Mouse (Mus musculus) lung, postnatal 25 days (tissue): ENCODE results near the gene Cd47.

ENCODE experiments used
- DNase-seq: peaks from one replicate; pipeline ENCODE4 v3.0.0; 2022; ENCODE audit warnings: low spot score

Cd47 gene

DNA sequence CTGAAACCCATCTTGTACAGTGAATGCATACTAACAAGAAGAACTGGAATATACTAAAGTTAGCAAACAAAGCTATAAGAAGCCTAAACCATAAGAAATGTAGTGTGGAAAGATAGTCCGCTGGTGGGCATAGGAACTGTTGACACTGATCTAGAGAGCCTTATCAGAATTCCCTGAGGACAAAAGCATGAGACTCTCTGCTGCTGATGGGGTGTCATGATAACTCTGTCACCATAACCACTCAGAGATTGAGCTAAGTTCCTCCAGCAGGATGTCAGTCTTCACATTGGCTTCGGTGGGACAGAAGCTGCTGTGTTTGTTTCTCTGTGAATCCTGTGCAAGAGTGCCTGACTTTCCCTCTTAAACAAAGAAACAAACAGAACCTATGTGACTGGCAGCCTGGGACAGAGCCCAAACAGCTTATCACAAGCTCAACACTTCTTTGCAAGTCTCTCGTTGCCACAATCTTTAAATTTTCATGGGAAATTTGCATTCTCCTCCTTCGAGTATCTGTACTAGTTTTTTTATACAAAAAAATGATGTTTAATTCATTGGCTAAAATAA, 33.9 kb downstream of the Cd47 start:
- peak; percentile 19 for DNase-seq

DNA sequence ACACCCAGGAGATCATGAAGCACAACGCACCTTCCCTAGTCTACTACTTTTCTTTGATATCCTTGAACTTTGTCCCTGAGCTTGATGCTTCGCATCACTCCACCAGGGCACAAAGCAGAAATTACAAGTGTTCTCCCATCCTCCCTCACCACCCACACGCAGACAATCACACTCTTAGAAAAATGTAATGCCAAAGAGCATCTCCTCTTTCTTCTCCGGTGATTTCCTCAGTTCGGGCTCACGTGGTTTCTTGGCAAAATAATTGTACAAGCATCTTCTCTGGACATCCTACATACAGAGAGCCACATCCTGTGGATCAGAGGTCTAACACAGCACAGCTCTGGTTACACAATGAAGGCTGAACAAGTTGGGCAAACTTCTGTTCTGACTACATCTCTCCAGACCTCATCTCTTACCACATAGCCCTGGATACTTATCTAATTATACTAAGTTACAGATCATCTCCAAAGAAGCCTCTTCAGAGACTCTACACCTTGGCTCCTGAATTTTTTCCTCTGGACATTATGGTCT, 36.4 kb downstream of the Cd47 start:
- DNase-seq: peak; percentile 38

DNA sequence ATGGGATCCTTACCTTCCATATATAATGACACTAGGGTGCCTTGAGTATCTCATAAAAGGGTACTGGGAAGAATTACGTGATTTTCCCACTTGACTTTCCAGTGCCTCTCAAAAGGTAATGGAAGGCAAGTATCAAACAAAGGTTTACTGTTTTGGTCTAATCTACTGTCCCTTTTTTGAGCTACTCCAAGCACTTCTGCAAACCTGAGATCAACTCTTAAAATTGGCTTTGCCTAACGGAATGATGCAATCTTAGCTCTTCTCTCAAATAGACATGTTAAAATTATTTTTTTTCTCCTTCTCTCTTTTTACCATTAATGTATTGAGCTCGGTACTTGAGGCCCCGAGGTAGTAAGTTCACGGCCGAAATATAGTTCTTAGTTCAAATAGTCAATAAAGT, 38.6 kb downstream of the Cd47 start:
- no peak for DNase-seq

DNA sequence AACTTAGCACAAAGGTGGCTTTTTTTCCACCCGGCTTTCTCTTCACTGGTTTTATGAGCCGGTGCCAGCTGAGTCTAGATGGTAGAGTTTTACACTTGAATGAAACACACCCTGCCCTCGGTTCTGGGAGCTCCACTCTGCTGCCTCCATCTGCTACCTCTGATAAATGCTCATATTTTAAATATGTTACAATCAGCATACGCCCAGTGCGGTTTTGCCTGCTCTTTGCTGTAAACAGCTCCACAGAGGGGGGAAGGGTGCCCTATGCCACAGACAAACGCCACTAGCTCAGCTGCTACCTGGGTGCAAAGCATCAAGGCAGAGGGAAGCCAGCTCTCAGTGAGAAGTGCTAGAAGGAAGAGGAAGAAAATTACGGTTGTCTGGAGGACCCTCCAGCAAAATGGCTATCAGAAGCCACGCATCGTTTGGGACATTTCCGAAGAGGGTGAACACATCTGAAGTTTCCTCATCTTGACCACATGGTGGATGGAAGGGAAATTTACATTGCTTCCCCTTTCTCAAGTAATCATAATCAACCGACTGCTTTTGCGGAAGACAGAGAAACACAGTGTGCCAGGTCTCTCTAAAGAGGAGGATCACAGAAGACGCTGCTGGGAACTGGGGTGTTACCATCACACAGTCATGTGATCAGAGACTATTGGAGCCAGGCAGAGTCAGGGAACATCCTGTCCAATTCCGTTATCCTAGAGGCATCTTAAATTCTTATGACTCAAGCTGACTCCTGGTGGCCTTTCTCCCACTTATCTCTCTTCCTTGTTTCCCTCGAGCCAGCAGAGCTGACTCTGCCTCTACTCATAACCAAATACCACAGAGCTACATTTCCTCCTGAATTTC, 39.6 kb downstream of the Cd47 start:
- DNase-seq: peak; percentile 85

DNA sequence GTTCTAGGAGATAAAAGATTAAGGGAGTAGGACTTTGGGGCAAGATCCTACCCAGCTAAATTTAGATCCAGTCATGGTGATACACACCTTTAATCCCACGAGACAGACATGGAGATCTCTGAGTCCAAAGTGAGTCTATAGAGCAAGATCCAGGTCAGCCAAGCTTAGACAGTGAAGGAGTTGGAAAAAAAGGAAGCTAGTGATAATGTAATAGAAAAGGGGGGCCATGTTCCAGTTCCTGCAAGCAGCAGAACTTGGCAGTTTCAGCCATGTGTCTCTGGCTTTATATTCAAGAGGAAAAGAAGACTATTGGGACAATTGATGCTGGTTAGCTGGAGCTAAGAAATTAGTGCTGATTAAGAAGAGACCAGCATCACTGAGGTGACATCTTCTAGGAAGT, 43.4 kb downstream of the Cd47 start:
- no peak for DNase-seq

DNA sequence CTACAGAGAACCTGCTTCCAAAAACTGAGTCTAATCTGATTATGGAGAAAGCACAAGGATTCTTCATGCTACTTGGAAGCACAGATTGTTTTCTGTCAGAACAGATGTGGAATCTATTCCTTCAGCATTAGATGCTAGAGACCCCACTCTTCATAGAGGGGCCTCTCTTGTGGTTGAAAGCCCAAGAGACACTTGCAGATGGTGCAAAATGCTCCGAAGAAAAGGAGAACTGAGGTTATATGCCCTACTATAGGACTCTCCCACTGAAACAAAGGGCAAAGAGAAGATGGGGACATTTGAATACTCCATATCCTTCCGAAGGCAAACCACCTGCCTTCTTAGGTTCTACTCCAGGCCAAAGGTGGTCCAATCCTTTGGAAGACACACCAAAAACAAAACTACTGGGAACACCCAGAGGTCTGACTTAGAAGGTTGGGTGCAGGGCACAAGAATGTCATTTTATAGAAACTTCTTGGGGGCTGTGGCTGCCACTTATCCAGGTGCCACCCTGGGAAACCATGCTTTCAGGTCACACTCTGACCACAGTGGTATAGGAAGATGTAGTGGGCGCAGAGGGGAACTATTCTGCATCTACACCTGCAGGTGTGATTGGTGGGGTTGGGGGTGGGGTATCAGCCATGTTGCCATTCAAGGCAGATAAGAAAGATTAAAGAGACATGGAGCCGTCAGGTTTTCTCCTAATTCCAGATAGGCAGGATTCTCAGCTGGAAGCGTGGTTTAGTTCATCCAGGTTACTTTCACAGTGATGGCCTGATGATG, 47.1 kb downstream of the Cd47 start:
- no peak for DNase-seq

DNA sequence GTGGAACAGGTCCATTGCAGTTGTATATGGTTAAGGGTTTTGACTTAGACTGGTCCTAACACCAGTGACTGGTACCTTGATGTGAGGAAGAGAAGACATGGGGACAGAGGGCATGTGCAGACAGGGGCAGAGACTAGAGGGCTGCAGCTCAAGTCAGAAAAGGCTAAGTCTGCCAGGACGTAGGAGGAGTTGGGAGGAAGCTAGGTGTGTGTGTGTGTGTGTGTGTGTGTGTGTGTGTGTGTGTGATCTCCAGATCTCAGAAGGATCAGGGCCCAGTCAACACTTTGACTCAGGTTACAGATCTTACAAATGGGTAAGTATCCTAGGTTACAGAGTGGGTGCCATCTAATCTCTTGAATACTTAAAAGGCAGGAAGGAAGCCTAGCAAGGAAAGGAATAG, 48.3 kb downstream of the Cd47 start:
- DNase-seq: no peak

DNA sequence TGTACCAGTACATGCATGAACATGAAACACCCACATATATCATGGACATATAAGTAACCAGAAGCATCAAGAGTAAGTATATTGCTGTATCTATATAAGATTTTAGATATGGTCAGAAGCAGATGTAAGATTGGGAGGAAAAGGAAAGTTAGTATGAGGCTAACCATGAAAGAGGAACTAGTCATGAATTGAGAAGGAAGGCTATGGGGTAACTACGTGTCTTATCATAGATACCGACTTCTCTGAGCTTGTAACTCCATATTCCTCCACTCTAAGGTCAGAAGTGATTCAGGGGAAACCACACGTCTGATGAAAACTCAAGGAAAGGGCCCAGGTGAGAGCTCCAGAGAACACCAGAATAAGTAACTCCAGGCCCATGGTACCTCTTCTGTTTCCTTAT, 52.6 kb downstream of the Cd47 start:
- no peak for DNase-seq

DNA sequence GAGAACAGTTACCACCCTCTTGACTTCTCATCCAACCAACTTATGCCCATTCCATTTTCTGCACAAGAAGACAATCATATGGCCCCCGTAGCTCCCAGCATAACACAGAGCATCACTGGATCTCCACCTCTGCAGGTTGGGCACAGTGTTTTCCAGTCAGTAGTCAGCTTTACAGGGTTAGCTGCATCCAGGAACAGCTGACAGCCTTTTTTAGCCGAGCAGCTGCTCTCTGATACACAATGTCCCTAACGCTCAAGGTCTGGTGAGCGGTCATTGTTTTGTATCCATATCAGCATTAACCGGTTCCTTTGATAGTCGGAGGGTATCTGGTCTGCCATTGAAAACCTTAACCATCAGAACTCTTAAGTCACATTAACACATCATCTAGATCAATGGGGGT, 53.3 kb downstream of the Cd47 start:
- DNase-seq: no peak

DNA sequence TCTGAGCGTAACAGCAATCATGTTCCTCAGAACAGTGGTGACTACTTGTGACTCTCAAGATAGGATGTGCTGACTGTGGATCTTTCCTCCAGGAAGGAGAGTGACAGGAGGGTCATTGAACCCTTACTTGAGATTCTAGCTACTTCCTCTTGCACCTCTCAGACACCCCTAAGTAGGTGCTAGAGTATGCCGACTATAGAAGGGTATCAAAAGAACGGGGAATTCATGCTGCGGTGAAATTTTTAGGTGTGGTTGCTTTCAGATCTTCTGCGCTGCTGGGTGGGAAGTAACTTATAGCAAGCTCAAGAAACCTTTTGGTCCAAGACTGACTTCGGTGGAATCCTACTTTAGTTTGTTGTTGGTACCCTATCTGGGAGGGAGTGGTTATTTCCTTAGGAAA, 53.9 kb downstream of the Cd47 start:
- DNase-seq: peak; percentile 55

DNA sequence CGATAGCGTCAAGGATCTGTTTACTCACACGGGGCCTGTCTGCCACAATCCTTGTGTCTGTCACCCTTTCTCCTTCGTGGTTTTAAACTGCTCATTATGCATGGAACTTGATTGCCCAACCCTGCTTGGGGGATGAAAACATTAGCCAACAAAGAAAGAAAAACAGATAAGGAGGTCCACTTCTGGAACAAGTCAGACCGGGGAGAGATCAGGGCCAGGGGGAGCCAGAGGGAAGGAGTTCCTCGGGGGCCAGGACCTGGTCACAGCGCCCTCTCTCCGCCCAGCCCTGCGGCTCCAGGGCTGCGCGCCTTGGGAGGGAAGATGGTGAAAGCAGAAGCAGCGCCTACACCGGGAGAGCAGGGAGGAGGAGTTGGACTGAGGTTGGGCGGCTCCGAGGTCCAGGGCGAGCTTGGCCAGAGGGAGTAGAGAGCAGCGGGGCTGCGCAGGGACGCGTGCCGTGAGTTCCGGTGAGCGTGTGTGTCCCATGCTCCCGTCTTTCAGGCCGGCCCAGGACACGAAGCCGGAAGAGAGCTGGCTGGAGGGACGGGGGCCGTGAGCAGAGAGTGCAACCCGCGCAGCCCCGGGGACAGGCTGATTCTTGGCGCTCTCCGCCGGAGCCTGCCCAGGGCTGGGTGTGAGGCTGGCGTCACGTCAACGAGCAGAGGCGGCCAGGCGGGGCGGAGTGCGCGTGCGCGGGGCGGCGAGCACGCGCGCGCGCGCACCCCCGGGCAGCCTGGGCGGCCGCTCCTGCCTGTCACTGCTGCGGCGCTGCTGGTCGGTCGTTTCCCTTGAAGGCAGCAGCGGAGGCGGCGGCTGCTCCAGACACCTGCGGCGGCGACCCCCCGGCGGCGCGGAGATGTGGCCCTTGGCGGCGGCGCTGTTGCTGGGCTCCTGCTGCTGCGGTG, 54.9 kb downstream of the Cd47 start:
- DNase-seq: peak; percentile 94

DNA sequence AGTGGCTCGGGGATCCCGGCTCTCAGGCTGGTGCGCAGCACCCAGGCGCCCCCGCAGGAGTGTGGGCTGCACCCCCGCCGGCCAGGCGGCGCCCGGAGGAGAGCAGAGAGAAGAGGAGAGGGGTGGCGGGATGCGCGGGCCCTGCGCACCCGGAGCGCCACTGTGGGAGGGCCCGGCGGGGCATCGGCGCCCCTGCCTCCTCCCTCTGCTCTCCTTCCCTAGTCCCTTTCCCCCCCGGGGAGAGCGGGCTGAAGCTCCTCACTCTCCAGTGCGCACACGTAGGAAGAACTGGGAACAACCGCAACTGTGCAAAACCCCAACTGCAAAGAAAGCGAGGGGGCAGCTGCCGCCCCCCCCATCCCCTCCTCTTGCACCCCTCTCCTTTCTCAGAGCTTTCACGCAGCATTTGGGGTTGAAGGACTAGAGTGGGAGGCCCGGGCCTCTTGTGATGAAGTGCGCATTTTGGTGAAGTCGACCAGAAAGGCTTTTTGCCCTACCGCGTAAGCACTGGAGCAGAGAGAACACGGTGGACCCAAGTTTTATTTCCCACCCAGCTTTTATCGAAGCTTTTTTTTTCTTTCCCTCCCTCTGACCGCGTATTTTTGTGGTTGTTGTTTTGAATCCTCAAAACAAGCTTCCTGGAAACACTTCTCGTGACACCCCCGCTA, 55.6 kb downstream of the Cd47 start:
- DNase-seq: peak; percentile 36

DNA sequence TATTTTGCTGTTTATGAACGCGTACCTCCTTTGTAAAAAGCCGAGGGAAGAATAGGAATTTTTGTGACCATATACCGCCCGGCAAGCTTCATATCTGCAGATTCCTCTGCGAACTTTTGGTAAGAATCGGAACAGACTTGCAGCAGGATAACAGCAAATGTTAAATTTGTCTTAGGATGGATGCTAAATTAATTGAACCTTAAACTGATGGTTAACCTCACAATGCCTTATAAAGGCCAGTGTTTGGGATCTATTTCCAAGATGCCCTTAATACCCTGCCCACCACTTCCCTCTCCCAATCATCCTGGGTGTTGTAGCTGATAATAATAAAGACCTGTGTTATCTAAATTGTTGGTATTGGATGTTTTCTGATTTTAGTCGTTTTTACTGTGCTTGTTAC, 56.3 kb downstream of the Cd47 start:
- no peak for DNase-seq

DNA sequence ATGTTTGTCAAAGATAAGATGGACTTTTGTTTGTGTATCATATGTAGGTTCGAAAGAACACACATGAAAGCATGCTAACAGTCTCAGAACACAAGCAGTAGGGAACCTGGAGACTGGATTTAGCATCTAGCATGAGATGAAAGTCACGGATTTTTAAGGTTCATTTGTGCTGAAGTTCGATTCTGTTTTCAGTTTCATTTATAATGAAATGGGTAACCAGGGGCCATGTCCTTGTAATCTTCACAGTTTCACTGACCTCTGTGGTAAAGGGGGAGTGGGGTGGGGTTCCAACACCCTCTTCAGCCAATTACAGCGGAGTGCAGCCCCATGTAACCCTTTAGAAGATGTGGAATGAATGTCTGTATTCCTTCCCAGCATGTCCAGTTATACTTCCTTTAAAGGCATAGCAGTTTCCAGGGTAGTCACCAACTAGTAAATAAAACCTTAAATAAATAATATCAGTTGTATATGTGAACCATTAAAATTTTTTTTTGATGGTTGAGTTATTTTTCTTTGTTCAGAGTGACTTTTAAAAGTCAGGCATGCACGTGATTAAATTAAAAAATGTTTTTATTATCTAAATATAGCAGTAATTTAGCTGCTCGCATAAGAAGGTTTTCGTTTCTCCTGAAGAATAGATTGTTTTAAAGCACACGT, 57.3 kb downstream of the Cd47 start:
- peak; percentile 50 for DNase-seq

DNA sequence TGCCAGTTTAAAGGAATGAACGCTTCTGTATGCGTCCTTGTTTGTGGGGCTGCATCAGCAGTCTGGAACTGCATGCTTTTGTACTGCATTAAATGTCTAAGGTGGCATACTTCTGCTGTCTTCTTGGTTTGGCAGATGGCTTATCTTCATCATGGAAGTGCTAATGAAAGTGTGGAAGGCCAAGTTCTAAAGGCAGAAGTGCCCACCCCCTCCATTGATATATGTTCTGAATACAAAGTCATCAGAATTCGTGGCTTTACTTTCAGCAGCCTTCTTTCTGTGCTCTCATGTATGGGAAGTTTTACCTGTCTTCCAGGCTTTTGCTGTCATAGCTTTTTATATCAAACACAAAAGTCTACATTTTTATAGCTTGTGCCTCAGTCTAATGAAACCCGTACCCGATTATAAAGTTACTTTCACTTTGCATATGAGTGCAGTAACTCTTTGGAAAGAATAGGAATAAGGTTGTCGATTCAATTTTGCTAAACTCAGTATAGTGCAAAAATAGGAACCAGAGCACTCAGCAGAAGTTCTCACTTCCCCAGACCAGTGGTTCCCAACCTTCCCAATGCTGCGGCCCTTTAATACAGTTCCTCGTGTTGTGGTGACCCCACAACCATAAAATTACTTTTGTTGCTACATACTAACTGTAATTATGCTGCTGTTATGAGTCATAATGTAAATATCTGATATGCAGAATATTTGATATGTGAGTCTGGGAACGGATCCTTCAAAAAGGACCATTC, 58.0 kb downstream of the Cd47 start:
- peak; percentile 30 for DNase-seq

DNA sequence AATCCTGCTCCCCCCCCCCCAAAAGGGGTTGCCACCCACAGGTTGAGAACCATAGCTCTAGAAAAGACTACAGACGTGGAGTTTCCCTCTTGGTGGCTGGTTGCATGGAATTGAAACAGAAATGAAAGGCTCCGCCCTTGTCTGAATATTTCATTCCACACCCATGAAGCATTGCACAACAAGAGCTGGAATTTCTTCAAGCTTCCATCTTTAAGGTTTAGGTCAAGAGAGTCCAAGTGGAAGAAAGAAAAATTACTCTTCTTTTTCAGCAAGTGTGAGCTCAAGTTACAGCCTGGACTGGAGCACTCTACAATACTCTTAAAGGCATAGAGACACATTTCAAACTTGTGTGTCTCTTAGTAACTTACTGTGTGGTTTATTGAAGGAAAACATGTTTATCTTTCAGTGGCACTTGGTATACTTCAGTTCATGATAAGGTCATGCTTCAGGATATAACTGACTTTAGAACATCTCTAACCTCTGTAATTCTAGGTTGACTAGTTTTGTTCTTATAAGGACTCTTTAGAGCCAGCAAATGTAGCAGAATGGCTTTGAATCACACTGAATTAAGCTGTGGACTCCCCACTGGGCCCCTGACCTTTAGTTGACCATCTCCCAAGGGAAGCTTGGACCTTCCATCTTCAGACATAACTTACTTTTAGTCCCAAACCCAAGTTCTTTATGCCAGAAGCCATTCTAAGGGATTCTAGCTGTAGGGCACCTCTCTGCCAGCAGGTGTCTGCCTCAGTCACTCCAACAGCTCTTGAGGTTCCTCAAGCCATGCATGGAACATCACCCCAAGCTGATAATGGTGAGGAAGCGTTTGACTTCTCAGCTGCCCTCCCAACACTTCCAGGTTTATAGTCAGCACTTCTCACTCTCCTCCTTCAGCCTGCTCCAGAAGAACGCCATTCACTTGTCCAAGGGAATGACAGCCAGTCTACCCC, 58.8 kb downstream of the Cd47 start:
- DNase-seq: peak; percentile 86

DNA sequence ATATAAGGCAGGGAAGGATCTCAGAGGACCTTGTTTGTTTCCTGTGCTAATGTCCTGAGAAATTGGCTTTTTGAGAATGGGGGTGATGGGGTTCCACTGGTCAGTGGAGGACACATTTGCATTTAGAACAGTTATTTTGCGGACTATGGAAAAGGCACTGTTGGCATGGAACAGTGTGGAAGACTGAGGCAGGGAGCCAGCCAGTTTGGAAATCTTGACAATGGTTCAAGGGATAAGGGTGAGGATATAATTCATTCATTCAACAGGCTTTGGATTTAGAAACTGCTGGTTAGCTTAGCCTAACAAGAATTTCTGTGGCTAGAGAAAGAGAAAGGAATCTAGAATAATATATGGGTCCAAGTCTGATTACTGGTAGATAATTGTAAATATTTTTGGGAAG, 61.7 kb downstream of the Cd47 start:
- DNase-seq: no peak

DNA sequence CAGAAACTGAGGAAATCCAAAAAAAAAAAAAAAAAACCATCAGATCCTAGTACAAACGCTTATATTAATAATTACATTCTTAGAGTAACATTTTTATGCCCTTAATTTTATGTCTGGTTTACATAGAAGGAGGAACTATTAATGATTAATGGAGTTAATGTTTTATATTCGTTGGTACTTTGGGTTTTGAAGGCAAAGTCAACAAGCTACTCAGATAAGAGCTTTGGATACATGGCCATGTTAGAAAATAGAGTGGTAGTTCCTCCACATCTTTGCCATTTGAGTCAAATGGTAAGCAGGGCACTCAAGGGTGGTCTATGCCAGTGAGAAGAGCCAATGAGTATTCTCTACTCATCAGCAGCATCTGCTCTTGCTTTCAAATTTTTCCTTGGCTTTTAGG, 66.3 kb downstream of the Cd47 start:
- no peak for DNase-seq

DNA sequence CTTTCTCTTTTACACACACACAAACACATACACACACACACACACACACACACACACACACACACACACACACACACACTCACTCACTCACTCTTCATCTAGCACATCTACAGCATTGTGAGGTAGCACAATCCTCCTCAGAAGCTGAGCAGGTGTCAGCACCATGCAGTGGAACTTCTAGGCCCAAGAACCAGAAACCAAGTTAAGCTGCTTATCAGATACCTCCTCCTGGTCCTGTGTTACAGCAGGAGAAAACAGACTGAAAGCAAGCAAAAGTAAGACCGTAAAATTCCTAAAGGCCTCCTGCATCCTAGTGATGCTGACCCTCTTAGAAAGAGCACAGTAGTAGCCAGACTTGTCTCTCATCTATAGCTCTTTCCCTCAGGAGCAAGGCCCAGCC, 67.9 kb downstream of the Cd47 start:
- DNase-seq: no peak
